Mouse (Mus musculus): ENCODE measurements around the gene Mapk14.
A peak's percentile ranks its signal among the peaks of the same experiment; 100 is the strongest.
"Not testable (repeated sequence)": the region's sequence is repeated elsewhere in the genome, so short reads cannot be mapped to it uniquely, and the experiment has no call there.

The Mapk14 gene

GRCm38 (mm10) chr17:28698245-28698644 lies 7.1 kb downstream of the Mapk14 start:
- DNase-seq (ENCODE audit: low spot score): peak; percentile 38

- DNase-seq (ENCODE audit: low spot score): no peak
Observed at GRCm38 (mm10) chr17:28698672-28699071, 7.5 kb downstream of the Mapk14 start.

- DNase-seq (ENCODE audit: low spot score): no peak
Observed at GRCm38 (mm10) chr17:28699789-28700188, 8.7 kb downstream of the Mapk14 start.

GRCm38 (mm10) chr17:28701171-28701570 lies 10.0 kb downstream of the Mapk14 start:
- no peak for DNase-seq (ENCODE audit: low spot score)

GRCm38 (mm10) chr17:28701737-28702136 lies 10.6 kb downstream of the Mapk14 start:
- no peak for DNase-seq (ENCODE audit: low spot score)

GRCm38 (mm10) chr17:28702646-28703045 lies 11.5 kb downstream of the Mapk14 start:
- DNase-seq (ENCODE audit: low spot score): peak; percentile 57

GRCm38 (mm10) chr17:28706697-28707096 lies 15.6 kb downstream of the Mapk14 start:
- peak; percentile 48 for DNase-seq (ENCODE audit: low spot score)

- DNase-seq (ENCODE audit: low spot score): no peak
Observed at GRCm38 (mm10) chr17:28707136-28707627, 16.1 kb downstream of the Mapk14 start.

- no peak for DNase-seq (ENCODE audit: low spot score)
Observed at GRCm38 (mm10) chr17:28707816-28708215, 16.7 kb downstream of the Mapk14 start.

GRCm38 (mm10) chr17:28708989-28709388 lies 17.9 kb downstream of the Mapk14 start:
- no peak for DNase-seq (ENCODE audit: low spot score)

GRCm38 (mm10) chr17:28709552-28710290 lies 18.6 kb downstream of the Mapk14 start:
- no peak for DNase-seq (ENCODE audit: low spot score)

- no peak for DNase-seq (ENCODE audit: low spot score)
Observed at GRCm38 (mm10) chr17:28710291-28710688, 19.2 kb downstream of the Mapk14 start.

- DNase-seq (ENCODE audit: low spot score): no peak
Observed at GRCm38 (mm10) chr17:28711237-28711636, 20.1 kb downstream of the Mapk14 start.

- no peak for DNase-seq (ENCODE audit: low spot score)
Observed at GRCm38 (mm10) chr17:28712305-28712704, 21.2 kb downstream of the Mapk14 start.

- DNase-seq (ENCODE audit: low spot score): no peak
Observed at GRCm38 (mm10) chr17:28714006-28714405, 22.9 kb downstream of the Mapk14 start.

GRCm38 (mm10) chr17:28715832-28716548 lies 24.9 kb downstream of the Mapk14 start:
- DNase-seq (ENCODE audit: low spot score): no peak

- no peak for DNase-seq (ENCODE audit: low spot score)
Observed at GRCm38 (mm10) chr17:28717535-28717934, 26.4 kb downstream of the Mapk14 start.

- no peak for DNase-seq (ENCODE audit: low spot score)
Observed at GRCm38 (mm10) chr17:28725783-28726182, 34.7 kb downstream of the Mapk14 start, which contains the start of gene AC170998.1. Gene AC170998.1, plus strand, starts transcription at chr17:28726083.

GRCm38 (mm10) chr17:28727511-28727910 lies 36.4 kb downstream of the Mapk14 start:
- DNase-seq (ENCODE audit: low spot score): not testable (repeated sequence)

- DNase-seq (ENCODE audit: low spot score): no peak
Observed at GRCm38 (mm10) chr17:28735317-28736105, 44.4 kb downstream of the Mapk14 start.

GRCm38 (mm10) chr17:28736486-28736885 lies 45.4 kb downstream of the Mapk14 start:
- no peak for DNase-seq (ENCODE audit: low spot score)

- DNase-seq (ENCODE audit: low spot score): peak; percentile 23
Observed at GRCm38 (mm10) chr17:28737973-28738372, 46.8 kb downstream of the Mapk14 start.

Data from lung, postnatal 25 days (tissue).